Mouse (Mus musculus): ENCODE measurements around the gene Naa16.
A peak's percentile ranks its signal among the peaks of the same experiment; 100 is the strongest.

Gene Naa16

GRCm38 (mm10) chr14:79390265-79390926, at the start of gene Naa16:
TSS of gene Naa16 (minus strand) at chr14:79390778.
- peak; percentile 97 for DNase-seq

- DNase-seq: no peak
Observed at GRCm38 (mm10) chr14:79434068-79434467, 43.5 kb upstream of the Naa16 start.

- DNase-seq: peak; percentile 8
Observed at GRCm38 (mm10) chr14:79426730-79427365, 36.3 kb upstream of the Naa16 start.

- peak; percentile 91 for DNase-seq
Observed at GRCm38 (mm10) chr14:79425979-79426729, 35.6 kb upstream of the Naa16 start, which contains the start of gene Kbtbd7. TSS of gene Kbtbd7 (plus strand) at chr14:79426511.

GRCm38 (mm10) chr14:79420083-79420685, 29.6 kb upstream of the Naa16 start:
- no peak for DNase-seq

- DNase-seq: no peak
Observed at GRCm38 (mm10) chr14:79413121-79413520, 22.5 kb upstream of the Naa16 start.

- no peak for DNase-seq
Observed at GRCm38 (mm10) chr14:79410662-79411061, 20.1 kb upstream of the Naa16 start.

- no peak for DNase-seq
Observed at GRCm38 (mm10) chr14:79409278-79409830, 18.8 kb upstream of the Naa16 start.

- DNase-seq: no peak
Observed at GRCm38 (mm10) chr14:79407641-79408040, 17.1 kb upstream of the Naa16 start.

- peak; percentile 57 for DNase-seq
Observed at GRCm38 (mm10) chr14:79397321-79398122, 6.9 kb upstream of the Naa16 start, which contains the start of gene Mtrf1. TSS of gene Mtrf1 (plus strand) at chr14:79397772.

GRCm38 (mm10) chr14:79394564-79394963, 4.0 kb upstream of the Naa16 start:
- DNase-seq: peak; percentile 52

GRCm38 (mm10) chr14:79393289-79393688, 2.7 kb upstream of the Naa16 start:
- no peak for DNase-seq

- DNase-seq: peak; percentile 17
Observed at GRCm38 (mm10) chr14:79389438-79390264, 927 bp downstream of the Naa16 start.

GRCm38 (mm10) chr14:79388304-79388703, 2.3 kb downstream of the Naa16 start:
- no peak for DNase-seq

- no peak for DNase-seq
Observed at GRCm38 (mm10) chr14:79383120-79383519, 7.5 kb downstream of the Naa16 start.

- DNase-seq: no peak
Observed at GRCm38 (mm10) chr14:79377041-79377440, 13.5 kb downstream of the Naa16 start.

- DNase-seq: no peak
Observed at GRCm38 (mm10) chr14:79358055-79358454, 32.5 kb downstream of the Naa16 start.

GRCm38 (mm10) chr14:79346384-79346783, 44.2 kb downstream of the Naa16 start:
- no peak for DNase-seq

- no peak for DNase-seq
Observed at GRCm38 (mm10) chr14:79335613-79336012, 55.0 kb downstream of the Naa16 start.

- DNase-seq: no peak
Observed at GRCm38 (mm10) chr14:79331936-79332335, 58.6 kb downstream of the Naa16 start.

GRCm38 (mm10) chr14:79330944-79331561, 59.5 kb downstream of the Naa16 start:
- no peak for DNase-seq
